Mouse (Mus musculus) CH12.LX (cell line): Measurements from ENCODE around the gene Flt3l.

Experiments
- CHD1 ChIP-seq: IDR thresholded peaks from 2 replicates; pipeline ENCODE4 v1.6.1; 2012; ENCODE audit warnings: low read depth, low read length, improper control_type of control experiment, inconsistent platforms
- CTCF ChIP-seq, 2 experiments: IDR thresholded peaks in 1 of 2; conservative IDR thresholded peaks in 1 of 2; 2 replicates each; pipeline ENCODE4 v1.5.1; 2011 to 2012; ENCODE audit warnings: low read depth in 2 of 2, low read length in 2 of 2, improper control_type of control experiment in 1 of 2, inconsistent platforms in 1 of 2, mild to moderate bottlenecking in 1 of 2, moderate library complexity in 1 of 2
- NRF1 ChIP-seq: IDR thresholded peaks from 2 replicates; pipeline ENCODE4 v1.6.1; 2014; ENCODE audit warnings: low read depth, mild to moderate bottlenecking, inconsistent platforms, low read length, improper control_type of control experiment, moderate library complexity

- TF ChIP-seq CHD1 (no peak), NRF1 (no peak), CTCF (conservative IDR thresholded peaks at IDR 0.05 in 1 of 2, IDR thresholded peaks at IDR 0.05 in 1 of 2; ENCODE audit: low read depth in 2 of 2, low read length in 2 of 2) (no peak)
Observed at GRCm38 (mm10) chr7:45092828-45093515, 43.3 kb downstream of the Flt3l start.
